Mouse (Mus musculus): ENCODE measurements around the gene Ankrd11.

Ankrd11 gene

DNA sequence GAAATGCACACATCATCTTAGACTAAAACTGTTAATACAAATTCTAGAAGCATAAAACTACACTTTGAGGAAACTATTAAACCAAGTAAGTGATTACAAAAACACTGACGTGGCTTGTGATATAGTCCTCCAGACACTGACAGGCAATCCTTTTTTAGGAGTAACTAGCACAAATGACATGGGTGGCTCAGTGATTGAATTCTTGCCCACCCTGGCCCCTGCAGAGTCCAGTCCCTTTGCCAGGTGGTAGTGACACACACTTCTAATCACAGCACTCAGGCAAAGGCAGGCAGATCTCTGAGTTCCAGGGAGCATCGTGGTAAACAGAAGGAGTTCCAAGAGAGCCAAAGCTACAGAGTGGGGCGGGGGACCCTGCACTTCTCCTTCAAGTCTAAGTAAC, 36.7 kb downstream of the Ankrd11 start:
- no peak for DNase-seq (ENCODE audit: low spot score in 2 of 2)

- DNase-seq (ENCODE audit: low spot score in 2 of 2), result no peak
Observed at GRCm38 (mm10) chr8:123004033-123004922, 37.8 kb downstream of the Ankrd11 start.

GRCm38 (mm10) chr8:123000311-123000710, 41.8 kb downstream of the Ankrd11 start:
- DNase-seq (ENCODE audit: low spot score in 2 of 2), result no peak

GRCm38 (mm10) chr8:122997963-122998362, 44.1 kb downstream of the Ankrd11 start:
- no peak for DNase-seq (ENCODE audit: low spot score in 2 of 2)

DNA sequence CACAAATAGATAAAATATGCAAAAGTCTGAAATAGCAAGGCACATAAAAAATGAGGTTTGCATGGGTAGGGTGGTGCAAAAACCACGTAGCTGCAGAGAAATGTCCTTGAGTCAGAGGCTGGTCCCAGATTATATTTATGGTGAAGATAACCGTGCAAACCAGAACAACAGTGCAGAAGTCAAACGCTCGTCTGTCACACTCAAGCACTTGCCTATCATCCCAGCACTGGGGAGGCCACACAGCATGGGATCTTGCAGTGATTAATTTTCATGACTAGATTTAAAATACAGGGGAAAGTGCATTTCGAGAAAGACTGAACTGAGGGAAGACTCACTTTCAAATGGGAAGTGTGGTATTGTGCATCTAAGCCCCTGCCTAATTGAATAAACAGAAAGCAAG, 48.3 kb downstream of the Ankrd11 start:
- DNase-seq (ENCODE audit: low spot score in 2 of 2), result no peak

GRCm38 (mm10) chr8:122993031-122993430, 49.0 kb downstream of the Ankrd11 start:
- DNase-seq (ENCODE audit: low spot score in 2 of 2), result no peak

DNA sequence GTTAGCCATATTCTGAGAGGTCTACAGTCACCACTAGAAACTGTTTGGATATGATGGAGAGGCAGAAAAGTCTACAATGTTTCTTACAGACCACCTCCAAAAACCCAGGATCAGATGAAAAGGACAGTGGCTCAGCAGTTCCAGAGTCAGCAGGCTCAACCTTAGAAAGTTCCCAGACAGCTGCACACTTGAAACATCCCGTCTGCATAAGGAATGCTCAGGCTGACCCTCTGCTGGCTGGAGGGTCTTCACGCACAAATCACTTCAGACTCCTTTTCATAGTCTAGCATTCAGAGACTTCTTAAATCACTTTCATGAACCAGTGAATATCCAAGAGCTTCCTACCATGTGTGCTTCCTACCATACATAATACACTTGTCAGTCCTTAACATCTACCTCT, 49.8 kb downstream of the Ankrd11 start:
- no peak for DNase-seq (ENCODE audit: low spot score in 2 of 2)

DNA sequence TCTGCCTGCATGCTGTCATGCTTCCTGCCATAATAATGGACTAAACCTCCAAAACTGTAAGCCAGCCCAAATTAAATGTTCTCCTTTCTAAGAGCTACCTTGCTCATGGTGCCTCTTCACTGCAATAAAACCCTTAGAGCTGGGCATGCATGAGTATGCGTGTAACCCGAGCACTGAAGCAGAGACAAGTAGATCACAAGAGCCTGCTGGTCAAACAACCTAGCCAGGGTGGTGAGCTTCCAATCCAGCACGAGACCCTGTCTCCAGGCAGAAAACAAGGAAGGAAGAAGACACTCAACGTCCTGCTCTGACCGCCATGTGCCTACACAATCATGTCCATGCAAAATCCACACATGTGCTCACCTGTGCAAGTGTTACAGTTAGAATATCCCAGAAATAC, 50.7 kb downstream of the Ankrd11 start:
- no peak for DNase-seq (ENCODE audit: low spot score in 2 of 2)

GRCm38 (mm10) chr8:122989976-122990375, 52.1 kb downstream of the Ankrd11 start:
- no peak for DNase-seq (ENCODE audit: low spot score in 2 of 2)

- DNase-seq (ENCODE audit: low spot score in 2 of 2), result no peak
Observed at GRCm38 (mm10) chr8:122988955-122989354, 53.1 kb downstream of the Ankrd11 start.

DNA sequence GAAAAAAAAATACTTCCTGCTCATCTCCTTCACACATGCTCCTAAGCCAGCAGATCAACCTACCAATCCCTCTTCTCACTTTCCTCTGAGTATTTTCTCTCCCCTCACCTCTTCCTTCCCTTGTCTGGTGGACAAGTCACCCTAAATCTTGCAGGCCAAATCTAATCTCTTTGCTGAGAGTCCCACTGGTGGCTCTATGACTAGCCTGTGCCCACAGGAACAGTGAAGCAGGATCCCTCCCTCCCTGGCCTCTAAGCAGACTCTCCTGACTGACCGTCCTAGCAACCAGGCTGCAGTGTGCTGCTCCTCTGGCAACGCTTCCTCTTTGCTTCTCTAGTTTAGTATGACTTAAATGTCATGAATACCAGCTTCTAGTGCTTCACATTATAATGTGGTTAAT, 54.8 kb downstream of the Ankrd11 start:
- no peak for DNase-seq (ENCODE audit: low spot score in 2 of 2)

DNA sequence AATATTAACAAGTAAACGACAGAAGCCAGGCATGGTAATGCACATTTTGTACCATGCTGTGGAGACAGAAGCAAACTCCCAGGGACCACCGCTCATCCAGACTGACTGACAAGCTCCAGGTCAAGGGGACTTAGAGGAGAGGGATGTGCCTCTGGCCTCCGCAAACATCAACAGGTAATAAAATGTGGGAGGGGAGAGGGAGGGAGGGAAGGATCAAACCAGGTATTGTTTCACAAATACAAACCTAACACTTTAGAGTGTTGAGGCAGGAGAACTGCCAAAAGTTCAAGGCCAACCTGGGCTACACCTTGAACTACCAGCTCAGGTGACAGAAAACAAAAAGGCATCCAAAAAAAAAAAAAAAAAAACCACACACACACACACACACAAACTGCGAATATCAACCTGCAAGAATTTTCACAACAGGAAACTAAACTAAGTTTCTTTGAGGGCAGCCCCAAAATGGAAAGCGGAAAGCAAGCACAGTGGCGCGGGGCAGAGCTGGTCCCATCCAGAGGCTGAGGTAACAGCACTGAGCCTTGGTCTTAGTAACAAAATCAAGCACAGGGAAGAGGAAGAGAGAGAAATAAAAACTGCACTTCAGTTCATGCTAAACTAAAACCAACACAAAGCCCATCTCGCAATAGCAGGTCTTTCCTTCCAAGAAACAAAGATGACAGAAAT, 55.4 kb downstream of the Ankrd11 start:
- no peak for DNase-seq (ENCODE audit: low spot score in 2 of 2)

- DNase-seq (ENCODE audit: low spot score in 2 of 2), result no peak
Observed at GRCm38 (mm10) chr8:122984175-122984574, 57.9 kb downstream of the Ankrd11 start.

- DNase-seq (ENCODE audit: low spot score in 2 of 2), result no peak
Observed at GRCm38 (mm10) chr8:122983178-122983942, 58.7 kb downstream of the Ankrd11 start.

DNA sequence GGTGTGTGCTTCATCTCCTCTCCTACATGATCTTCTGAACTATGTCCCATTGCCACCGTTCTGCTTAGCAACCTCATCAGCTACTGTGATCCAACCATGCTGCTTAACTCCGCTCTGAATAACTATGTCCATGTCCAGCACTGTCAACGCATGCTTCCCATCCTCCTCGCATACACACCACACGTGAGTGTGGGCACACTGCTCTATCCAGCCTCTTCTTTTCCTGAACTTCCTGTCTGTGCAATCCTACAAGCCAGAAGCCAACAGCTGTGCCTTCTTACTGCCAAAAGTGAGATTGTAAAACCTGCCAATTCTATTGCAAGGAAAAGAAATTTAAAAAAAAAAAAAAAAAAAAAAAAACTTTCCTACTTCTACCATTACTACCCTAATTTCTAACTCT, 60.4 kb downstream of the Ankrd11 start:
- no peak for DNase-seq (ENCODE audit: low spot score in 2 of 2)

DNA sequence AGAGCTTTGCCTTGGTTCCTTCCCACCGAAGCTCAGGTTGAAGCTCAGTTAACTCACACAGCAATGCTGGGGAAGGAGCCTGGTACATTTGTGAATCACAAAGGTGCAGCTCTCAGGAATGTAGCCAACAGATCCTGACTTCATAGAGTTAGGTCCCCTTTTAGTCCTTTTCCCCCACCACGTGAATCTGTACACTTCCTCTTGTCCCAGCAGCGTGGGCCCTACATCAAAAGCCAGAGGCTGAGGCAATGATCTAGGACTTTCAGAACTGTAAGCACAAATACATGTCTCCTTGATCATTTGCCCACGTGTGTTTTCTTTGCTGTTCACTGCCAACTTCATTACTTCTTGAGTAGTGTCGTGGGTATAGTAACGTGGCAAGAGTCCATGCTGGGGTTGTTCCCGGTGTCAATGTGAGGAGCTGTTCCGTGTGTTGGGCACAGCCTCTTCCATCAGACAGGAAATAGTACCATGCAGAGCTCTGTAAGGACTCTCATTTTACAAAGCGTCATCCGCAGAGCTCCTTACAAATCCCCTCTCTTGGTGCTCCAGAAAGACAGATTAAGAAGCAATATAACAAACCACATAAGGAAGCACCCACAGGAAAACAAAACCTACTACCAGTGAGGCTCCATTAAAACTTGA, 62.1 kb downstream of the Ankrd11 start:
- no peak for DNase-seq (ENCODE audit: low spot score in 2 of 2)

DNA sequence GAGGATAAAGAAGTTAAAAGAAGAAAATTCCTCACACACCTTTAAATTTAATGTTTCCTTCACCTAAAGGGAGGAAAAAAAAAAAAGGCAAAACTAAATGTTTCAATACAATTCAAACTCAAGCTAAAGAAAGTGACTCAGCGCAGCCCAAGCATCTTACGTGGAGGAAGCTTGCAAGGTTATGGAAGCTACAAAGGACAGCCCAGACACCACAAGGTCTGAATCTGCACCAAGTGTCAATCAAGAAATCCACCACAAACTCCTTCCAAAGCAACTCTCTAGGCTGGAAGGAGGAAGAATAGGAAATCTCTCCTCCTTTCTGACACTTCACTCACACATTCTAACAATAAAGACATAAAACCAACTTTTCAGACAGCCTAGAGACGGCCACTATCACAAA, 62.7 kb downstream of the Ankrd11 start:
- DNase-seq (ENCODE audit: low spot score in 2 of 2), result no peak

- DNase-seq (ENCODE audit: low spot score in 2 of 2), result no peak
Observed at GRCm38 (mm10) chr8:122976046-122976445, 66.0 kb downstream of the Ankrd11 start.

- DNase-seq (ENCODE audit: low spot score in 2 of 2), result no peak
Observed at GRCm38 (mm10) chr8:122969964-122970620, 72.0 kb downstream of the Ankrd11 start.

DNA sequence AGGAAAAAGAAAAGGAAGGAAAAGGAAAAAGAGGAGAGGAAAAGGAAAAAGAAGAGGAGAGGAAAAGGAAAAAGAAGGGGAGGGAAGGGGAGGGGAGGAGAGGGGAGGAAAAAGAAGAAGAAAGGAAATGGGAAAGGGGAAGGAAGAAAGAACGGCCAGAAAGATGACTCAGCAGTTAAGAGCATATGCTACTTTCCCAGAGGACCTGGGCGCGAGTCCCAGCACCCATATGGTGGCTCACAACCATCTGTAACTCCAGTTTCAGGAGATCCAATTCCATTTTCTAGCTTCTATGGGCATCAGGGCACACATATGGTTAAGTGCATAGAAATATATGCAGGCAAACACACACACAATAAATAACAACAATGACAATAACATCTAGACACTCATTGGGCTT, 73.9 kb downstream of the Ankrd11 start:
- no peak for DNase-seq (ENCODE audit: low spot score in 2 of 2)

- DNase-seq (ENCODE audit: low spot score in 2 of 2), result no peak
Observed at GRCm38 (mm10) chr8:122966638-122967037, 75.4 kb downstream of the Ankrd11 start.

All from spleen, postnatal 10 days (tissue).